Mouse (Mus musculus): ENCODE data around the gene Col8a2.

- TF ChIP-seq CTCF (IDR thresholded peaks at IDR 0.05; ENCODE audit: extremely low read depth, insufficient read depth, low read length) (no peak), POLR2A (IDR thresholded peaks at IDR 0.05; ENCODE audit: extremely low read depth, insufficient read depth, low read length) (no peak)
Observed at GRCm38 (mm10) chr4:126250659-126251058, 35.9 kb upstream of the Col8a2 start.

Data from cortical plate, adult 2 months (tissue).